Mouse (Mus musculus): ENCODE data around the gene Mecr.
A peak's percentile ranks its signal among the peaks of the same experiment; 100 is the strongest.
"Not testable (repeated sequence)": the region's sequence is repeated elsewhere in the genome, so short reads cannot be mapped to it uniquely, and the experiment has no call there.

Gene Mecr

DNA sequence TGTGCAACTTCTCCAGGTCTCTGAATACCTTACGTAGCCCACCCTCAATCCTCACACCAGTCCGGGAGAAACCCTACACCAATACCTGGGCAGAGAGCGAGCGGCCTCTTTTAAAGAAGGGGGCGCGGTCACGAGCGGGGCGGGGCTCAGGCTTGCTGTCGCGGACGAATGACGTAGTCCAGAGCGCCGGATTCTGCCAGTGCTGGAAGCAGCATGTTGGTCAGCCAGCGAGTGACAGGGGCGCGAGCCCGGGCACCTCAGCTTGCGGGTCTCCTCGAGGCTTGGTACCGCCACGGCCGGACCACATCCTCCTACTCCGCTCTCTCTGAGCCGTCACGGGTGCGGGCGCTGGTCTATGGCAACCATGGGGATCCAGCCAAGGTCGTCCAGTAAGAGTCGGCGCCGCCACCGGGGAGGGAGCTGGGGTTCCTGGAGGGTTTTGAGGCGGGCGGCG, at the start of gene Mecr:
Gene Mecr (plus strand): TSS at position 181 of the 454 bp plus-strand sequence.
- DNase-seq = peak; percentile 90

DNA sequence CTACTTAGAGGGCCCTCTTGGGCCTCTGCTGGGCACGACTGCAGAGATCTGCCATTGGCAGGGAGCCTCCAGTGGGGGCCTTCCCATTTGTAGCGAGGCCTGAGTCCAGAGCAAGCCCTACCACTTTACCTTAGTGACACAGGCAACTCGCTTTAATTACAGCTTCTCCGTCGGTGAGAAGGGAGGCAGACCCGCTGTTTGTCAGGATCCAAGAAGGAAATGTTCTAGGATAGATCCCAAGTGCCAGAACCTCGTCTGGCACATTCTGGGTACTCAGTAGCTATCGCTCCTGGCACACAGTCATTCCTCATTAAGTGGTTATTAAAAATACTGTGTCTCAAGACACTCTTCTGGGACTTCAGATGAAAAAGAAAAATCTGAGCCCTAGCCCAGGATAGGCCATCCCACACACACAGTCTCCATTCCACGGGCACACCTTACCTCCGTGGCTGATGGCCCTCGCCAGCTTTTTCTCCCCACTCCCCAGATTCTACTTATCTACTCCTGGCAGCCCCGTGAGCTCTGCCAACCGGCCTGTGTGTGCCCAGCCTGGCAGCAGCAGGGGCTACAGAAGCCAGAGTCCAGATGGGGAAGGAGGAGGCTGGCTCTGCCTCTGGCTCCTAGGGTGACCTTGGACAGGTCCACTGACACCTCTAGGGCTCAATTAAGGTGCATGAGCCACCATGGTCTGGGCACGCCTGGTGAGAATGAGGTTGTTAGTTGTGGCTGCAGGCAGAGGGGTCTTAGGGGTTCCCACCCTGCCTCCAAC, 46.8 kb upstream of the Mecr start:
- no peak for DNase-seq

DNA sequence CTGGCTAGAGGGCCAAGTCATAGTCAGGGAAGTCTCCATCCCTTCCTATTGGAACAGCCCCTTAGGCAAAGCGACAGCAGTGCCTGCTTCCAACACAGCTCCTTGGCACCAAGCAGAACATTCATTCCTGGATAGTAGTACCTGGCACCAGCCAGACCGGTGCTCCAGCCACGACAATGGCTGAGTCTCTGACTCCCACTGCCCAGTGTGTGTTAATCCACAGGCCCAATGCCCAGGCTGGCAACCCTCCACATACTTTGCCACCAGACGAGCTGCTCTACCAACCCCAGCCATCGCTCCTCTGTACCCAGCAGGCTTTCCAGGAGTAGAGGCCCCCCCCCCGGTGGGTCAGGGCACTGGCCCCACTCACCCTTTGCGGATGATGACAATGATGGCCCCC, 45.8 kb upstream of the Mecr start:
- DNase-seq = no peak

DNA sequence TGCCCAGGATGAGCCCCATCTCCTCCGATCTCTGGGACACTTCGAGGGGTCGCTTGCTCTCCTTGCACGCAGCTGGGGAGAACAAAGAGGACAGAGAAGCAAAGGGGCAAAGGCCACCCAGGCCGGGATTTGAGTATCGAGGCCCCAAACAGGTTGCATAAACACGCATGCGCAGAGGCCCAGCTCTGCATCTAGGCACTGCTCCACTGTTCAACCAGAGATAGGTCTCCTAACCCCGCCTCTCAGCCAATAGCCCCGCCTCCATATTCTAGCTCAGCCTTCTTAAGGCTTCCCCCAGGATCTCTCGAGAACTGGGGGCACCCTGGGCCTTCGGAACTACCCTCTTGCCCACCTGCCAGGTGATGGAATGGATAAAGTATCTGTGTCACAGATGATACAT, 45.4 kb upstream of the Mecr start:
- DNase-seq = peak; percentile 31

DNA sequence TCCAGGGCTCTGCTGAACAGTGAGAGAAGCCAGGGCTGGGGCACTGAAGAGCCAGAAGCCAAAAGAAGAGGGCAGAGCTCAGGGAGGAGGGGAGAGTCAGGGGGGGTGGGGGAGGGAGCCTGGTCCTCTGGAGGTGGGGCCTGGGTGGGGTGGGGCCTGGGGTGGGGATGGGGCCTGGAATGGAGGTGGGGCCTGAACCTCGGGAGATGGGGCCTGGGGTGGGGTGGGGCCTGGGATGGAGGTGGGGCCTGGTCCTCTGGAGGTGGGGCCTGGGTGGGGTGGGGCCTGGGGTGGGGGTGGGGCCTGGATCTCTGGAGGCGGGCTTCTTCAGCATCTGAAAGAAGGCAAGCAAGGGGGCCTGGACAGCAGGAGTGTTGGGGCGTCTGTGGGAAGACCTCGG, 44.3 kb upstream of the Mecr start:
- DNase-seq = peak; percentile 42

DNA sequence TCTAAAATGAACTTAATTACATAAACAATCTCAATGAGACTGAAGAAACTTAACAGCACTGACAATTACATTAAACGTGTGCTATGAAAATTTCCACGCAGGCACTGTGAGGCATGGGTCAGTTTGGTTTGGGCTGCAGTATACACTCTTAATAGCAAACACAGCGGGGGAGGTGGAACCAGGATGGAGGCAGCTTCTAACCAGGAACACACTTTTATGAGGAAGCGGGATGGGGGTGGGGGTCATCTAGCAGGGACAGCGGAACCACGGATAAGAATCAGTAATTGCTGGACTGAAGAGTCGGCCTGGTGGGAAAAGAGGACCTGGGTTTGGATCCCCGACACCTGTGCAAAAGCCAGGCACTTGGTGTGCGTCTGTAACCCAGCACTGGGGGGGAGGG, 39.4 kb upstream of the Mecr start:
- no peak for DNase-seq

DNA sequence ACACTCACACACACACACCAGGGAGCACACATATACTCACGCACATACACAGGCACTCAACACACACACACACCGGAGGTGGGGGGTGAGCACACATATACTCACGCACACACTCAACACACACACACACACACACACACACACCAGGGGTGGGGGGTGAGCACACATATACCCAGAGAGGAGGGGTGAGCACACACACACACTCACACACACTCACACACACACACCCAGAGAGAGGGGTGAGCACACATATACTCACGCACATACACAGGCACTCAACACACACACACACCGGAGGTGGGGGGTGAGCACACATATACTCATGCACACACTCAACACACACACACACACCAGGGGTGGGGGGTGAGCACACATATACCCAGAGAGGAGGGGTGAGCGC, 38.5 kb upstream of the Mecr start:
- DNase-seq = not testable (repeated sequence)

DNA sequence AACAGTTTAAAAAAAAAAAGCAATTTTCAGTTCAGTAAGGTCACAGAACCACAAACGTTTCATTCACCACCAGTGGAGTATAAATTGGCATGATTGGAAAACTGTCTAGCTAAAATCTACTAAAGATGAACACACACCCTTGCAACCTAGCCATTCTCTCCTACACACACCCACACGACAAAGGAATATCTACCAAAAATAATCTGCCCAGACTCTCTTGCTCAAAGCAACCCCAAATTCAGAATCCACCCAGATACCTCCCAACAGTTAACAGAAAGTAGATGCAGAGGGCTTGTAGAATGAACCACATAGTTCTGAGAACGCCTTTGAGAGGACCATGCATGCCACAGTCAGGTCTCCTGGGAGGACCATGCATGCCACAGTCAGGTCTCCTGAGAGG, 38.0 kb upstream of the Mecr start:
- DNase-seq = no peak

DNA sequence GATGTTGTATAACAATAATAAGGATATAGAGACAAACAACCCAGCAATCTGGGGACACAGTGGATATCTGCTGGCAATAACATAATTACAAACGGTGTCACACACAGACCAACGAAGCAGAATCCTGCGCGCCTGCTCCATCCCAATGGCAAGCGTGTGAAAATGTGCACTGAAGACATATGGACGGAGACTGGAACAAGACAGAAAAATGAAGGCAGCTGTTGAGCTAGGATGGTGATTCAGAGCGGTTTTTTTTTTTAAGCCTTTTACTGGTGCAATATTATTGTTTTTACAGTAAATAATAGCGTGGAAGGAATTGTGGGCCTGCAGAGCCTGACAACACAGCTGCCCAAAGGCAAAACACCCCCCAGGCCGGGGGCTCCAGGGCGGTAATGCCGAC, 30.8 kb upstream of the Mecr start:
- DNase-seq = no peak

DNA sequence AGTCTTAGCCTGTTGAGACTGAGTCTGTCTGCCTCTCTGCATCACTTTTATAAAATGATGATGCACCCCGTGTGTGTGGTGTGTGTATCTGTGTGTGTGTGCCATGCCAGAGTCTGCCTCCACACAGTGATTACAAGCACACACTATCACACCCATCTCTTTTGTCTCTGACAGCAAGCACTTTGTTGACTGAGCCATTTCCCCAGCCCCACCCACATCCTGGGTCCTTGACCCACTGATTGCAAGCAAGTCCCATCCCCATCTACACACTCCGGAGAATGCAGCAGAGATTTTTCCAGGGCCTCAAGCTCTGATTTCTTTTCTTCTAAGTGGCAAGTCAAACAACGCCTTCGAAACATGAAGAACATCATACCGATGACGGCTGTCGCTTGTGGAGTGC, 29.5 kb upstream of the Mecr start:
- no peak for DNase-seq

DNA sequence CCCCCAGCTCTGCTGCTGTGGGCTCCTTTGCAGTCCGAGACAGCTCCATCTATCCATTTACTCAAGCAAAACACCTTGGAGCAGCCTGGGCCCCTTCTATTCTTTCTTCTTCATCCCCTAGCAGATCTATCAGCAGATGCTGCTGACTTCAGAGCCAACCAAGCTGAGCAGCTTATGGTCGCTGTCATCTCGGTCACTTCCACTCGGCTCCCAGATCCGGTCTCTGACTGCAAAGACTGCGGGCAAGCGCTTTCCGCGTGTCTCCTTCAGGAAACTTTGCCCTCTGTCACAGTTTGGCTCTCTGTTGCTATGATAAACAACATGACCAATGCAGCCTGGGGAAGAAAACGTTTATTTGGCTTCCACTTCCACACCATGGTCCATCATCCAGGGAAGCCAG, 28.4 kb upstream of the Mecr start:
- DNase-seq = no peak

DNA sequence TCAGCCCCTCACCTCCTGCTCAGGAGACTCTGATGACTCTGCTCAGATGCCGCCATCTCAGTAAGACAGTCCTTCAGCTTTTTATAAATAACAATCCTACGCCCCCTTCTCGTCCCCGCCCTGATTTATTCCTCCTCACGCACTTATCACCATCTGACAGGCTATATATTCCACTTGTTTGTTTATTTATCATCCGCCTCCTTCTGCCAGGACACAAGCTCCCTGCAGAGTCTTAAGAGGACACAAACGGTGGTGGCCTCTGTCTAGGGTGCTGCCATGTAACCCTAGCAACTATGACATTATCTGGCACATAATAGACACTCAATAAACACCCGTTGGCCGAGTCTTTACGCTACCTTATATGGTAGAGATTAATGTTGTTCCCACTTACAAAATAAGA, 27.5 kb upstream of the Mecr start:
- DNase-seq = no peak

DNA sequence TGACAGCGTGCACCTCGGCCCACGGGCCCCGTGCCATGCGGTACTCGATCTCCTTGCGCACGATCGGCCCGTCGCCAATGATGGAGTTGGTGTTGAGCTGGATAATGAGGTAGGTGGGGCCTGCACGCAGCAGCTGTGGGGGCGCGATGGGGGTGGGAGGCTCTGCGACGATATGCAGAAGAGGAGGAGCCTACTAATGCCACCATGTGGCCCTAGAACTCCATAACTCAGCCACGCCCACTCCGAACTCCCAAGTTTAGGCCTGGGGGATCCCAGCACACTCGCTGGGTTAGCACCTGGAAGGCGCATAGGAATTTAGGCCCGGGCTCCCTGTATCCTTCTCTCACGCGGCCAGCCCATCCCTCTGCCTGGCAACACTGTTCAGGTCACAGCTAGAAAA, 24.3 kb upstream of the Mecr start:
- no peak for DNase-seq

DNA sequence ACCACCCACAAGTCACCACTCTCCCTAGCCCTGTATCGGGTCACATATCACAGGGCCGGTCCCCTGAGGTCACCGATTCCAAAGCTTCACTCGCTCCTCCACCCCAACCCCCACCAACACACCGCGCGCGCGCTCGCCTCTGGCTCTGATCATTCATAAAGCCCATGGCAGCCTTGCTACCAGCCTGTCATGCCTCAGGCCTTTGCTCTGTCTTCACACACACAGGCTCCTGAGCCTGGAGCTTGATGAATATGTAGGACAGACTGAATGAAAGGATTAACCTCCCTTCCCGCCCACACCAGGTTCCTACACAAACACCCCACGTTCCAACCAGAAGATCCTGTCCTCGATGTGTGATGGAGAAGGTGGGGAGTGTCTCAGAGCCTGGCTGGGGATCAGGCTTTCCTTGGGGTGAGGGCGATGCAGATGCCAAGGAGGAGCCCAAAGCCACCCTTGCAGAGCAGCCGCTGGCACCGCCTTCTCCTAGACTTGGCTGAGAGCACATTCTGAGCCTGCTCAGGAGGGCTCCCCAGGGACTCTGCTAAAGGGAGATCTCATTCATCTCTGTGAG, 22.0 kb upstream of the Mecr start:
- DNase-seq = no peak

DNA sequence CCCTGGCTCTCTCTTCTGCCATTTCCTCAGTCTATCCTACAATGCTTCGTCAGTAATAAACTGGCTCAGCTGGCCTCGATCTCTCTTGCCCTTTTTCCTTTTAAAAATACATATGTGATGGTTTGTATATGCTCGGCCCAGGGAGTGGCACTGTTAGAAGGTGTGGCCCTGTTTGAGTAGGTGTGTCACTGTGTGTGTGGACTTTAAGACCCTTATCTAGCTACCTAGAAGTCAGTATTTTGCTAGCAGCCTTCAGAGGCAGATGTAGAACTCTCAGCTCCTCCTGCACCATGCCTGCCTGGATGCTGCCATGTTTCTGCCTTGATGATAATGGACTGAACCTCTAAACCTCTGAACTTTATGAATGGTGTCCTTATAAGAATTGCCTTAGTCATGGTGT, 20.7 kb upstream of the Mecr start:
- no peak for DNase-seq

DNA sequence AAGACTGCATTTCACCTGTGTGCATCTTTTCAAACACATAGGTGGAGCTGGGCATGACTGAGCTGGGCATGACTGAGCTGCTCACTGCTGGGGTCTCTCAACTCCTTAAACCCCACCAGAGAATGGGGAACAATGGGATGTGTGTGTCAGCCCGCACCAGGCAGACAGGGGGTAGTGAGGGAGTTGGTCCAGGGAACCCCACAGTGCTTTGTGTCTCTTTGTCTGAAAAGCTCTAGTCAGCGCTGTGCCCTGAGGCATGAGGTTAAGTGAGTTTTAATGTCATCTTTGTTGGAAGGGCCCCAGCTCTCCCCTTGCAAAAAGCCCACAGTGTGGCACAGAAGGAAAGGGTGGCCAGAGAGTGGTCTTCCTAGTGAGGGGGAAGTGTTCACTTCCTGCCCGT, 18.3 kb upstream of the Mecr start:
- no peak for DNase-seq

DNA sequence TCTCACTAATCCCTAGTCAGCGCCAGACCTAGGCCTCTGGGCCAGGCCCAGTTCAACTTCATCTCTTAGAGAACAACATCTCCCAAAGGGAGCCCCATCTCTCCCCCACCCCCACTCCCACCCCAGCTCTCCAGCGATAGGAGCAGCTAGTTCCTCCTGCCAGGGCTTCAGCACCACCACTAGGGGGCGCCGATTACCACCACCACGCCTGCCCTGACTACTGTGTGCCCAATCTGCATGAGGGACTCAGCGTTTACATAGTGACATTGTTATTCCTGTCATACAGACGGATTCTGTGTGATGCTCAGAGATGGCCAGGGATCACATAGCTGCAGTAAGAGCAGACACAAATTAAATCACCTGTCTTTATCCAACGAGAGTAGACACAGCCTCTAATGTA, 17.4 kb upstream of the Mecr start:
- DNase-seq = peak; percentile 71

DNA sequence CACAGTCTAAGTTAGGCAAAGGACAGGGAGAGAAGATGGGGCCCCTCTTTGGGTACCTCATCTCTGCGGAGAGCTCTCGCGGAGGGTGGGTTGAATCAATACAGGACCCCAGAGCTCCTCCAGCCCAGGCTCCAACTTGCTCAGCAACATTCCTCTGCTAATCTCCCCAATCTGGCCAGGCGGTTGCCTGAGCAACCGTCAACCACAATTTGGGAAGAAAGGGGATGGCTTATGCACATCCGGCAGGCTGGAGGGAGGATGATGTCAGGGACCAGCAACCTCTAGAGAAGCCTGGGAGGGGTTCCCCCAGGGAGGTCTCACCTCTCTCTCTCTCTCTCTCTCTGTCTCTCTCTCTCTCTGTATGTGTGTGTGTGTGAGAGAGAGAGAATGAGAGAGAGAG, 16.4 kb upstream of the Mecr start:
- DNase-seq = peak; percentile 22

DNA sequence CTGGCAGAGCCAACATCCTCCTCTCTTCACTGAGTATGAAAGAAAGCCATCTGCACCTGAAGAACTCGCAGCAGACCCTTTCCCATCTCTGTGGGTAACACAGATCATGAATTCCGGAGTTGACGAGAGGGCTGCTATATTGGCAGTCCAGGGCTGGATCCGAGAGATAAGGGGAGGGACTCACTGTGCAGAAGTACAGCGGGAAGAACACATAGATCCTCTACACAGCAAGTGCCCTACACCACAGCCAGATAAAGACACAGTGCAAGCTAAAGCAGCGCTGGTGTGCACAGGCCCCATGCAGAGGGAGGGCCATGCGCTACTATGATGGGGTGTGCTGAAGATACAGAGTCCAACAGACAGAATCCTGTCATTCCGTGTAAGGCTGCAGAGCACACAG, 14.1 kb upstream of the Mecr start:
- DNase-seq = peak; percentile 68

DNA sequence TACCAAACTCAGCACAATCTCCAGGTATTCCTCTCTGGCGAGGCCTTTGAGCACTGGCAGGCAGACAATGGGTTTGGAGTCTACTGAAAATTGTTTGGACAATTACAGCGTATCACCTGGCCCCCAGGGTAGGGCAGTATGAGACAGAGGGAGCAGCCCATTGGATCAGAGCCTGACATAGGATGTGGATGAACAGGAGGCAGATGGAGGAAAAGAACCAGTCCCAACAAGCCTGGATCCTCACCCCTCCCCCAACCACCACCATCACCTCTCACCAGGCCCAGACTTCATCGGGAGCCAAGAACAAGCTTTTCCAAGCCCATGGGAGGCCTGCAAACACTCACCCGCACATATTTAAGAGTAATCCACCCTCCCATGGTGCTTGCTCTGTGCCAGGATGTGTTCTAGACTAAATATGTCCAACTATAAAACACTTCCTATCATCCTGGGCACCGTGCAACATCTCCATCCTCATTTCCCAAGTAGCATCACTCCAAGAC, 11.7 kb upstream of the Mecr start:
- DNase-seq = no peak

DNA sequence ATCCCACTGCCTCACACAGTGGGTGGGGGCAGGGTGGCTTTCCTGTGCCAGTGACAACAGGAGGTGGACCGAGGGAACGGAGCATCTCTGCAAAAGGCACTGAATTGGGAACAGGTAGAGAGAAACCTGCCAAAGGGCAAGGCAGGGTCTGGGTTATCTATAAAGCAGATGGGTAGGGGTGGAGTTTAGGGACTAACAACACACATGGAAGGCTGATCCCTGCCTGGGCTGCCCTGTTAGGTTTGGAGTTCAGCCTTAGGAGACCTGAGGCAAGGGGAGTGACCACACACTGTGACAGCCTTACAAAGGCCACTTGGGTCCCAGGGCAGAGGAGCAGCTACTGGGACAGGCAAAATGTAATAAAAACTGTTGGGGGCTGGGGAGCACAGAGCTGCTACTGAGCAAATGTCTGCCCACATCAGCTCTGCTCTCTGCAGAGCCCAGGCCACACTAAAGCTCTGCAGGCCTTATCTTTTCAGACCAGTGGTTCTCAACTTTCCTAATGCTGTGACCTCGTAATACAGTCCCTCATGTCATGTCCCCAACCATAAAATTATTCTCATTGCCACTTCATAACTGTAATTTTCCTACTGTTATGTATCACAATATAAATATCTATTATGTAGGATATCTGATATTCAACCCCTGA, 10.4 kb upstream of the Mecr start:
- peak; percentile 18 for DNase-seq

DNA sequence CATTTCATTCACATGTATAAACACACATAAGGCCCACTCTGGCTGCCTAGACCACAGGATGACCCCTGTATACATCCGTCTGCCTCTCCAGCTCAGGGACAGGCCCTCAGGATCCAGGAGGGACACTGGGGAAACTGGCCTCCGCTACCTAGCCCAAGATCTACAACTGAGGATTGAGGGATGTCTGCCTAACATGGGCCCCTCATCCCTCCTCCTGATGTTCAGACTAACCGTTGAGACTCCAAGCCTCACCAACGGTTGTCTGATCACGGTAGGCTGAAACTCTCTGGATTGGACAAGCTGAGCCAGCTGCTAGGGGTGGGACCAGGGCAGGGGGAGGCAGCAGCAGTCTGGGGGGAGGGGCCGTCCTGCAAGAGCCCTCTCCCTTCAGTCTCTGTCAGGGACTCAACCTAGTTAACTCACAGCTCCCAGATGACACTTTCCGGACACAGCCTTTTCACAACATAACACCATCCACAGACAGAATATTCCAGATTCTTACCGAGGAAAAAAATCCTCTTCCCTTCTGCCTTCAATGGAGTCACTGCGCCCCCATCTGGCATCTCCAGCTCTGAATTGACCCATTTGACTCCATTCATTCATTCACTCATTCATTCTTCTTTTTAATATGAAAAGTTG, 9.2 kb upstream of the Mecr start:
- DNase-seq = peak; percentile 41

DNA sequence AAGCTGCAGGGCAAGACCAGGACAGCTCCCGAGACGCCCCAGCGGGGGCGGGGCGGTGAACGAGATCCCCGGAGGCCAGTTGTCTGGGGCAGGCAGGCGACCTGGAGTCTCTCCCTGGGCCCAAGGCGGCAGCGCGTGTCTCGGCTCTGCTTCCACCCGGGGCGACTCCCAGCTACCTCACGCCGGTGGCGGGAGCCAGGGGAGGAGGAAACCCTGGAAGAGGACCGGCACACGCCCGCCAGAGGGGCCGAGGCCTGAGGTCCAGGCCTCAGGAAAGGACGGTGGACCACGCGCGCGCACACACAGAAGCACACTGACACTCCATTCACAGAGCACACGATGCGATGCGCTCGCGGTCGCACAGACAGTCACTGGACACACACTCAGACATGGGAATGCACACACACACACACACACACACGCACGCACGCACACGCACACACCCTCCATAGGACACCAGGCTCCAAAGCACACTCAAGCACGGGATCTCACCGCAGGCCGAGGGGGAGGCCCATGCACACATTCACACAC, 6.9 kb upstream of the Mecr start:
- DNase-seq = peak; percentile 42

Data from liver (tissue).